Mouse (Mus musculus) thymus, adult 2 months (tissue): ENCODE results near the gene Il12a.

Experiments
- CTCF ChIP-seq: fragments of 200-500 bp; IDR thresholded peaks from 2 replicates; pipeline ENCODE4 v1.5.1; 2012; ENCODE audit warnings: mild to moderate bottlenecking, control low read depth, low read length, moderate library complexity, borderline replicate concordance; ENCODE audit not compliant: control insufficient read depth, poor library complexity, insufficient read depth; ENCODE audit errors: extremely low read depth
- POLR2A ChIP-seq: fragments of 200-500 bp; IDR thresholded peaks from 2 replicates; pipeline ENCODE4 v1.6.1; 2012; ENCODE audit warnings: mild to moderate bottlenecking, low read length, control low read depth, moderate library complexity; ENCODE audit not compliant: control insufficient read depth, poor library complexity, insufficient read depth; ENCODE audit errors: extremely low read depth

GRCm38 (mm10) chr3:68647282-68647681, 43.2 kb upstream of the Il12a start:
- TF ChIP-seq CTCF, result no peak
- no peak for TF ChIP-seq POLR2A
